Mouse (Mus musculus): ENCODE results near the gene Endod1. TPM values are rescaled to one million over a fixed set of nuclear protein-coding genes. Genes with fewer than 3 reads are reported as not detected.

Endod1 gene
- polyA plus RNA-seq, 1 experiment from 2014 or later, result 36.7 TPM

DNA sequence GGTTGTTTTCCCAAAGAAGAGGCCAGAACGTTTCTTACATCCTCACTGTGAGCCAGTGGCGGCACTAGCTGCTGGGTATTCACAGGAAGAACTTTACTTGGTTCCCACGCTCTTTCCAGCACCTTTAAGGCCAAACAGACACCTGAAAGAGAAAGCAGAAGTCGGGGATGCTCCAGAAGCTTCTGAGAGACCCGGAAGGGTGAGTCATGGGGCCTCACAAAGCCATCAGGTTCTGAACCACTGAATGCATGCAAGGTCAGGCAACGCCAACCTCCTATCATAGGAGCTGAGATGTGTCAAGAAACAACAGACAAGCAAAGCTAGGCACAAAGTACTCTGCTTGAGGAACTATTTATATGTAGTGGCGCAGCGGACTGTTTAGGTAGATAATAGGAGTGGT, 4.4 kb upstream of the Endod1 start:
- no peak overlapping the region for H3K4me3 ChIP-seq (ENCODE audit: low read depth, low read length)
- no peak overlapping the region for H3K9ac ChIP-seq (ENCODE audit: low read depth, low read length)
- H3K27me3 ChIP-seq (ENCODE audit: control insufficient read depth, insufficient read depth, low read depth, low read length), result no peaks in the 10 kb centered on the region
- no peak overlapping the region for H3K4me2 ChIP-seq (ENCODE audit: low read length)
- peaks cover 9% of the 10 kb centered on the region for H3K4me1 ChIP-seq (ENCODE audit: control insufficient read depth, insufficient read depth, low read length)
- WGBS, result 86% methylated on average over 8 of the region's 8 CpGs
- H3K36me3 ChIP-seq (ENCODE audit: control insufficient read depth, insufficient read depth, low read length), result no peaks in the 10 kb centered on the region
- no peak overlapping the region for H3K27ac ChIP-seq (ENCODE audit: low read length)
- no peaks in the 10 kb centered on the region for H3K9me3 ChIP-seq (replicated peaks; ENCODE audit: control insufficient read depth, low read length, poor library complexity, severe bottlenecking)
- ATAC-seq, result no peak

DNA sequence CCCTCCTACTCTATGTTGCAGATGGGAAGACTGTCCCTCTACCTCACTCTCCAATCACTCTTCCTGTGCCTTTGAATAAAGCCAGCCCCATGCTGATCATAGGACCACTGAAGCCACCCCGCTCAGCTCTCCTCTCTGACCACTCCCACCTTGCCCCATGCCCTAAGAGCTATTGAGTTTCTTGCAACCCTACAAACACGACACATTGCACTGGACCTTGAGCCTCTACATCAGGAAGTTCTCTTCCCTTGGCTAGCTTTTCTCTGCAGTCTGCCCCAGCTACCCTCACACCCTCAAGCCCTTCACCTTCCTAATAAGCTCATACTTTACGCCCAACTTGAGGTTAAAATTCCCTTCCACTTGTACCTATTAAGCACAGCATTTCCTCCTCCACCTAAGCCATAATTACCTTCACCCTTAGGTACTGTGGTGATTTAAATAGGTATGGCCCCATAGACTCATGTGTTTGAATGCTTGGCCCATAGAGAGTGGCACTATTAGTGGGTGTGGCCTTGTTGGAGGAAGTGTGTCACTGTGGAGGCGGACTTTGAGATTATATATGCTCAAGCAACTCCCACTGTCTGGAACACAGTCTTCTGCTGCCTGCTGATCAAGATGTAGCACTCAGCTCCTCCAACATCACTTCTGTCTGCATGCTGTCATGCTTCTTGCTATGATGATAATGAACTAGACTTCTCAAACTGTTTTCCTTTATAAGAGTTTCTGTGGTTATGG, 2.0 kb upstream of the Endod1 start:
- no peak overlapping the region for H3K9ac ChIP-seq (ENCODE audit: low read depth, low read length)
- no peak overlapping the region for H3K4me2 ChIP-seq (ENCODE audit: low read length)
- no peak for ATAC-seq
- H3K4me1 ChIP-seq (ENCODE audit: control insufficient read depth, insufficient read depth, low read length), result peaks cover 16% of the 10 kb centered on the region
- 92% methylated on average over 4 of the region's 4 CpGs for WGBS
- no peak overlapping the region for H3K4me3 ChIP-seq (ENCODE audit: low read depth, low read length)
- no peak overlapping the region for H3K27ac ChIP-seq (ENCODE audit: low read length)
- H3K27me3 ChIP-seq (ENCODE audit: control insufficient read depth, insufficient read depth, low read depth, low read length), result no peaks in the 10 kb centered on the region
- no peaks in the 10 kb centered on the region for H3K9me3 ChIP-seq (replicated peaks; ENCODE audit: control insufficient read depth, low read length, poor library complexity, severe bottlenecking)
- no peaks in the 10 kb centered on the region for H3K36me3 ChIP-seq (ENCODE audit: control insufficient read depth, insufficient read depth, low read length)

DNA sequence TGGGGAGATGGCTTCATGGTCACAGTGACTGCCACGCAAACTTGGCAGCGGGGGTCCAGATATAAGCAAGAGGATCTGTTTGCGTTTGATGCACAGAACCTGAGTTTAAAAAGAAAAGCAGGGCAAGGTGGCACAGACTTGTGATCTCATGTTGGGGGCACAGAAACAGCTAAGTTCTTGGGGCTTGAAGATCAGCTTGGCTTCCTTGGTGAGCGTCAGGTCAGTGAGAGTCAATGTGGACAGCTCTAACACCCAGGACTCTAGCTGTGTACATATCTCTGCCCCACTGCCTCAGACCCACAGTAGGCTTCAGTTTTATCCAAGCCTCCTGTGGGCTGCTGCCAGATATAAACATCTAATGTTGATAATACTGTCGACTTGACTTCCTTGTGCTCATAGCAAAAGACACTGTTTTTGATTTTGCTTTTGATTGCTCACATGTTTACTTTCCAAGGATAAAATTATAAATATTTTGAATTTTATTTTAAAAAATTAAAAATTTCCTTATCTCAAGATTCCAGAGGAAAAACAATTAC, 1.0 kb upstream of the Endod1 start:
- Histone ChIP-seq H3K9ac (ENCODE audit: low read depth, low read length) (no peak overlapping the region), H3K4me3 (ENCODE audit: low read depth, low read length) (no peak overlapping the region), H3K4me2 (ENCODE audit: low read length) (peak overlapping the region; percentile 81), H3K36me3 (ENCODE audit: control insufficient read depth, insufficient read depth, low read length) (no peaks in the 10 kb centered on the region), H3K9me3 (replicated peaks; ENCODE audit: control insufficient read depth, low read length, poor library complexity, severe bottlenecking) (no peaks in the 10 kb centered on the region), H3K4me1 (ENCODE audit: control insufficient read depth, insufficient read depth, low read length) (peaks cover 18% of the 10 kb centered on the region), H3K27me3 (ENCODE audit: control insufficient read depth, insufficient read depth, low read depth, low read length) (no peaks in the 10 kb centered on the region), H3K27ac (ENCODE audit: low read length) (no peak overlapping the region)
- WGBS, result 70% methylated on average over 5 of the region's 5 CpGs
- no peak for ATAC-seq

DNA sequence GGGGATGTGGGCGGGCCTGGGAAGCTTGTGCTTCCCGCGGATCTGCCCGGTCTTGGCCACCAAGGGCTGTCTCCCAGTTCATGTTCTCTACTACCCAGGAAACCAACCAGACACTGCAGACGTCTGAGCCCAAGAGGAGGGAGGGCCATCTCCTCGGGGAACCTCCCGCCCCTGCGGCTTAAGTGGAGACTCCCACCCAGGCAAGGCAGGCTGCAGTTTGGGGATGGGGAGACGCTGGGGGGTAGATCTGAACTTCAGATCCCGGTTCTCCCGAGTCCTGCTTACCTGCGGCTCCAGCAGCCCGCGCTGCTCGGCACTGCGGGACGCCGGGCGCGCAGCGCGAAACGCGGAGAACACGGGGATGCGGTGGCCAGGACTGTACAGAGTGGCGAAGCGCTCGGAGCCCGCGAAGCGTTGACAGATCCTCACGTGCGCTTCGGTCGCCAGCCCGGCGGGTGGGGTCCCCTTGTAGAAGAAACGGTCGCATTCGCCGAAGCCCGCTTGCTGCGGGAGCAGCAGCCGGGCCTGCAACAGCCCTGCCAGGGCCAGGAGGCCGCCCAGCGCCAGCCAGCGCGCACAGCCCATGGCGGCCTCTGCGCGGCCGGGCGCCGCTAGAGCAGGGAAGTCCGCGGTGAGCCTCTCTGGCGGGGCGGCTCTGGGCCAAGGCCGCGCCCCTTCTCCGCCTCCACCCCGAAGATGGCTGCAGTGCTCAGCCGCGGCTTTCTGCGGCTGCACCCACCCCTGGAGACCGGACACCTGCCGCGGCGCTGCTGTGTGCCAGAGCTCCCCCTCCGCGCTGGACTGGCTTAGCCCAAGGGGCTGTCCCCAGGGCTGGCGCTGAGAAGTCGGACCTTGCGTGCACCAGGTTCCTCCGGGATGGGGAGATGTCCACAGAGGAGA, 671 bp downstream of the Endod1 start:
- Histone ChIP-seq H3K36me3 (ENCODE audit: control insufficient read depth, insufficient read depth, low read length) (no peaks in the 10 kb centered on the region), H3K9ac (ENCODE audit: low read depth, low read length) (peak overlapping the region; percentile 96), H3K9me3 (replicated peaks; ENCODE audit: control insufficient read depth, low read length, poor library complexity, severe bottlenecking) (no peaks in the 10 kb centered on the region), H3K4me3 (ENCODE audit: low read depth, low read length) (peak overlapping the region; percentile 82), H3K27ac (ENCODE audit: low read length) (peak overlapping the region; percentile 93), H3K27me3 (ENCODE audit: control insufficient read depth, insufficient read depth, low read depth, low read length) (no peaks in the 10 kb centered on the region), H3K4me2 (ENCODE audit: low read length) (peak overlapping the region; percentile 81), H3K4me1 (ENCODE audit: control insufficient read depth, insufficient read depth, low read length) (peaks cover 18% of the 10 kb centered on the region)
- 0% methylated on average over 70 of the region's 76 CpGs for WGBS
- peak; percentile 95 for ATAC-seq

DNA sequence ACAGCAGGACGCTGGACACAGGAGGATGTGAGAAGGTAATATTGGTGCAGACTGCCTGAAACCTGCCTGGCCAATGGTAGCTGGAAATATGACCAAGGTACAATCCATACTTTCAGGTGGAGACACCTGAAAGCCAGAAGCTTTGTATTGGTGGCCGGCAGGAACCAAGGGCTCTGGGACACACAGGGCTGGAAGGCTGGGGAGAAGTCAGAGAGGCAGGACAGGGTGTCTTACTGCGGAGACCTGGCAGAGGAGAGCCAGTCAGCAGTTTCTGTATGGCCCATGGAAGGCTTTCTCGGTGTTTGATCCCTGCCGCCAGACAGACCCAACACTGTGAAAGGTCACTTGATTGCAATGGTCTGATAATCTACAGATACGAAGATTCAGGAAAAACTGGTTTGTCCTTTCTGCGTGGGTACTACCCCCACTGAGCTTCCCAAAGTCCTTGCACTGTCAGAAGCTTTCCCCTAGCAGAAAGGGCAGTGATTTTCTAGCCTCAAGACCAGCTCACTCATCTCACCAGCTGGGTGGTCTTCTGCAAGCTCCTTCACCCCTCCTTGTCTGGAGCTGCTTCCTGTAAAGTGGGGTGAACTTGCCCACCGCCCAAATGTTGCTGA, 1.4 kb downstream of the Endod1 start:
- no peak; the same call in 1 of the 2 replicates for ATAC-seq
- Histone ChIP-seq H3K4me3 (ENCODE audit: low read depth, low read length) (peak overlapping the region; percentile 82), H3K4me2 (ENCODE audit: low read length) (peak overlapping the region; percentile 81), H3K9ac (ENCODE audit: low read depth, low read length) (peak overlapping the region; percentile 96), H3K27me3 (ENCODE audit: control insufficient read depth, insufficient read depth, low read depth, low read length) (no peaks in the 10 kb centered on the region), H3K36me3 (ENCODE audit: control insufficient read depth, insufficient read depth, low read length) (no peaks in the 10 kb centered on the region), H3K4me1 (ENCODE audit: control insufficient read depth, insufficient read depth, low read length) (peaks cover 18% of the 10 kb centered on the region), H3K9me3 (replicated peaks; ENCODE audit: control insufficient read depth, low read length, poor library complexity, severe bottlenecking) (no peaks in the 10 kb centered on the region), H3K27ac (ENCODE audit: low read length) (peak overlapping the region; percentile 93)
- 22% methylated on average over 8 of the region's 8 CpGs for WGBS

DNA sequence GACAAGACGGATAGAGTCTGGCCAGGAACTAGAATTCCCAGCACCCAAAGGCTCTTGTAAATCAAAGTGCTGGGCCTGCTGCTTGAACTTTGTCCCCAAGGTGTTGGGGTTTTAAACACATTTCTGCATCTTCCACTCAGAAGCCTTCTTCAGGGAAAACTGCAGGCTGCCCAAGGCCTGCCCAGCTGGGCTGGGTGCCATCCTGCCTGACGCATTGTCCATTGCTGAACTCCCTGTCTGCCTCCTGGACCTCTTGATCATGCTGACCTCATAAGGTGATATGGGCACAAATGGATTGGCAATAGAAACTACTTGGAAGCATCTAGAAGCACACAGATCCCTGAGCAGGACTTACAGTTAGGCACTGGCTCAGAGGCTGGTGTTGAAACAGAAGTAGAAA, 3.2 kb downstream of the Endod1 start:
- ATAC-seq, result no peak
- Histone ChIP-seq H3K27ac (ENCODE audit: low read length) (no peak overlapping the region), H3K9ac (ENCODE audit: low read depth, low read length) (no peak overlapping the region), H3K4me1 (ENCODE audit: control insufficient read depth, insufficient read depth, low read length) (peaks cover 18% of the 10 kb centered on the region), H3K4me2 (ENCODE audit: low read length) (no peak overlapping the region), H3K36me3 (ENCODE audit: control insufficient read depth, insufficient read depth, low read length) (no peaks in the 10 kb centered on the region), H3K4me3 (ENCODE audit: low read depth, low read length) (no peak overlapping the region), H3K9me3 (replicated peaks; ENCODE audit: control insufficient read depth, low read length, poor library complexity, severe bottlenecking) (no peaks in the 10 kb centered on the region), H3K27me3 (ENCODE audit: control insufficient read depth, insufficient read depth, low read depth, low read length) (no peaks in the 10 kb centered on the region)
- WGBS, result 97% methylated on average over 2 of the region's 2 CpGs

DNA sequence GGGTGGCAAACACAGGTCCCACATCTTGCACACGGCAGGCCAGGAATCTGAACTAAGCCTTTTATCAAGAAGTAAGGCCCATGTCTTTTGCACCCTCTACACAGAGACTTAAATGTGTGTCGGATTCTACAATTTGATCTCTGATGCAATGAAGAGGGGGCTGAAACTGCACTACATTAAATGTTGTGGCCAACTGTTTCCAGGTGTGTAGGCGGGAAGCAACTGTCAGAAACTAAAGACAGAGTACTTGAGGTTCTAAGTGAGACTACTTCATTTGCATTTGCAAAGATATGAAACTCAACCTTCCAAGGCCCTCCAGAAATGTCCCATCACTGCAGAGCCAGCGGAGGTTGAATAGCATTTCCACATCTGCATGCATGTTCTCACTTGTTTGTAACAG, 5.2 kb downstream of the Endod1 start:
- peaks cover 9% of the 10 kb centered on the region for H3K4me1 ChIP-seq (ENCODE audit: control insufficient read depth, insufficient read depth, low read length)
- H3K9me3 ChIP-seq (replicated peaks; ENCODE audit: control insufficient read depth, low read length, poor library complexity, severe bottlenecking), result no peaks in the 10 kb centered on the region
- 89% methylated on average over 4 of the region's 4 CpGs for WGBS
- no peak overlapping the region for H3K9ac ChIP-seq (ENCODE audit: low read depth, low read length)
- no peaks in the 10 kb centered on the region for H3K36me3 ChIP-seq (ENCODE audit: control insufficient read depth, insufficient read depth, low read length)
- H3K27me3 ChIP-seq (ENCODE audit: control insufficient read depth, insufficient read depth, low read depth, low read length), result no peaks in the 10 kb centered on the region
- H3K4me3 ChIP-seq (ENCODE audit: low read depth, low read length), result no peak overlapping the region
- H3K27ac ChIP-seq (ENCODE audit: low read length), result no peak overlapping the region
- no peak overlapping the region for H3K4me2 ChIP-seq (ENCODE audit: low read length)
- ATAC-seq, result no peak

DNA sequence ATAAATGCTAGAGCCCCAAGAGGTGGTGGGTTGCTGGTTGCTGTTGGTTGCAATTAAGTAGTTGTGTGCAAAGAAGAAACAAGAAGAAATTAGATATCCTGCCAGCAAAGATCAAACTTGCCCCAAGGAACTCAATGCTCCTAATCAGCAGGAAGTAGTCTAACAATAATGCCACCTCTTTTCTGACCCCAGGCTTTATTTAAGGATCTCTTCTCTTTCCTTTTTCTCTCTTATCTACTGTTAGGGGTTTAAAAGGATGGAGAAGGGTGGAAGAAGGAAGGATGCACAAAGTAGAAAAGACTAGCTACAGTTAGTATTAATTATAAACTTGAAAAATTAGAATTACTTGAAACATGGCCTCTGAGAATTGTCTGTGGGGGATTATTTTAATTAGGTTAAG, 8.9 kb downstream of the Endod1 start:
- Histone ChIP-seq H3K4me3 (ENCODE audit: low read depth, low read length) (no peak overlapping the region), H3K27ac (ENCODE audit: low read length) (no peak overlapping the region), H3K9me3 (replicated peaks; ENCODE audit: control insufficient read depth, low read length, poor library complexity, severe bottlenecking) (0 out of 2 replicates have a peak, but pooled peaks cover 2% of the 10 kb centered on the region), H3K9ac (ENCODE audit: low read depth, low read length) (no peak overlapping the region), H3K4me2 (ENCODE audit: low read length) (no peak overlapping the region), H3K4me1 (ENCODE audit: control insufficient read depth, insufficient read depth, low read length) (no peaks in the 10 kb centered on the region), H3K27me3 (ENCODE audit: control insufficient read depth, insufficient read depth, low read depth, low read length) (no peaks in the 10 kb centered on the region), H3K36me3 (ENCODE audit: control insufficient read depth, insufficient read depth, low read length) (peaks cover 4% of the 10 kb centered on the region)
- no peak for ATAC-seq
